Mouse (Mus musculus) right cerebral cortex, adult 18-20 months (tissue): ENCODE data around the gene Carmil1.

Source experiments
- DNase-seq: peaks from one replicate; pipeline ENCODE4 v3.0.0; 2022; ENCODE audit warnings: mixed read lengths

The Carmil1 gene

GRCm38 (mm10) chr13:24027191-24028170 lies 253.1 kb downstream of the Carmil1 start:
- no peak for DNase-seq

GRCm38 (mm10) chr13:24018515-24018914 lies 262.1 kb downstream of the Carmil1 start:
- DNase-seq: no peak

GRCm38 (mm10) chr13:24005528-24005927 lies 275.1 kb downstream of the Carmil1 start:
- DNase-seq: no peak

- DNase-seq: no peak
Measured at GRCm38 (mm10) chr13:24001797-24002196, 278.8 kb downstream of the Carmil1 start.

- no peak for DNase-seq
Measured at GRCm38 (mm10) chr13:24001081-24001480, 279.5 kb downstream of the Carmil1 start.

- DNase-seq: no peak
Measured at GRCm38 (mm10) chr13:23998826-23999225, 281.8 kb downstream of the Carmil1 start.

GRCm38 (mm10) chr13:23994756-23995155 lies 285.8 kb downstream of the Carmil1 start:
- no peak for DNase-seq

- DNase-seq: no peak
Measured at GRCm38 (mm10) chr13:23994024-23994423, 286.6 kb downstream of the Carmil1 start.

GRCm38 (mm10) chr13:23990928-23991327 lies 289.7 kb downstream of the Carmil1 start, which contains the start of gene Scgn:
Gene Scgn (minus strand): TSS chr13:23991214.
- DNase-seq: no peak

- no peak for DNase-seq
Measured at GRCm38 (mm10) chr13:23990451-23990850, 290.1 kb downstream of the Carmil1 start.

- DNase-seq: no peak
Measured at GRCm38 (mm10) chr13:23985130-23985529, 295.5 kb downstream of the Carmil1 start.

GRCm38 (mm10) chr13:23972271-23972670 lies 308.3 kb downstream of the Carmil1 start:
- no peak for DNase-seq

GRCm38 (mm10) chr13:23971870-23972269 lies 308.7 kb downstream of the Carmil1 start:
- DNase-seq: no peak

- DNase-seq: no peak
Measured at GRCm38 (mm10) chr13:23964909-23965308, 315.7 kb downstream of the Carmil1 start.
